In genomic region chr8:42144220-42144619, GRCm38 (mm10) we compare ENCODE assay signal across 23 mouse cellular contexts.
DNase-seq lines count a peak whose midpoint lies in the region; ATAC-seq and TF ChIP-seq lines count a peak whose summit lies in the region.
"Had no signal": no experiment of that assay in that cellular context is flagged by ENCODE, and none has a peak within 500 bp of the region (broad histone marks: within the 10 kb centered on the region; RNA-seq: fewer than 3 reads in every experiment).

No protein-coding gene starts in this region.

- no peaks in the 10 kb centered on the region for H3K9me3 ChIP-seq in limb, embryonic 12.5 days
- H3K9me3 ChIP-seq in limb, embryonic 10.5 days (replicated peaks), result no peaks in the 10 kb centered on the region
- no peaks in the 10 kb centered on the region for H3K9me3 ChIP-seq in limb, embryonic 14.5 days (ENCODE audit: control insufficient read depth, low read length)
- H3K9me3 ChIP-seq in forebrain, embryonic 12.5 days, result no peaks in the 10 kb centered on the region
- H3K9me3 ChIP-seq: forebrain, embryonic 13.5 days; G1E; heart, embryonic 15.5 days; hindbrain, embryonic 13.5 days had no signal

- TF ChIP-seq CTCF in kidney, adult 2 months (conservative IDR thresholded peaks at IDR 0.05; ENCODE audit: insufficient read depth, insufficient read length, low read depth, low read length), result no peak

- no peaks in the 10 kb centered on the region for H3K4me1 ChIP-seq in kidney, adult 2 months (ENCODE audit: control insufficient read depth, insufficient read depth, low read length)
- H3K4me1 ChIP-seq in limb, embryonic 12.5 days (replicated peaks), result peaks cover 9% of the 10 kb centered on the region; the same call in 1 of the 2 replicates
- no peaks in the 10 kb centered on the region for H3K4me1 ChIP-seq in limb, embryonic 10.5 days
- peaks cover 8% of the 10 kb centered on the region; the same call in 1 of the 2 replicates for H3K4me1 ChIP-seq in limb, embryonic 14.5 days (ENCODE audit: control insufficient read depth, insufficient read depth, low read length)
- no peaks in the 10 kb centered on the region for H3K4me1 ChIP-seq in forebrain, embryonic 12.5 days
- H3K4me1 ChIP-seq: forebrain, embryonic 13.5 days; heart, embryonic 15.5 days; hindbrain, embryonic 13.5 days had no signal

- H3K27me3 ChIP-seq in kidney, adult 2 months (replicated peaks; ENCODE audit: control insufficient read depth, insufficient read depth, low read length), result no peaks in the 10 kb centered on the region; the same call in 1 of the 2 replicates
- H3K27me3 ChIP-seq in limb, embryonic 12.5 days, result no peaks in the 10 kb centered on the region
- H3K27me3 ChIP-seq in limb, embryonic 10.5 days (ENCODE audit: low read depth, poor library complexity, severe bottlenecking), result no peaks in the 10 kb centered on the region
- H3K27me3 ChIP-seq in limb, embryonic 14.5 days (ENCODE audit: control insufficient read depth, insufficient read depth, low read length), result no peaks in the 10 kb centered on the region
- no peaks in the 10 kb centered on the region for H3K27me3 ChIP-seq in forebrain, embryonic 12.5 days
- H3K27me3 ChIP-seq: forebrain, embryonic 13.5 days; heart, embryonic 15.5 days; hindbrain, embryonic 13.5 days had no signal

- H3K4me3 ChIP-seq in kidney, adult 2 months (ENCODE audit: insufficient read depth, low read depth, low read length), result no peak overlapping the region
- no peak overlapping the region for H3K4me3 ChIP-seq in limb, embryonic 12.5 days (replicated peaks)
- no peak overlapping the region for H3K4me3 ChIP-seq in limb, embryonic 10.5 days
- H3K4me3 ChIP-seq in limb, embryonic 14.5 days (replicated peaks; ENCODE audit: low read length), result no peak overlapping the region
- H3K4me3 ChIP-seq in forebrain, embryonic 12.5 days (replicated peaks), result no peak overlapping the region
- H3K4me3 ChIP-seq: forebrain, embryonic 13.5 days; heart, adult 2 months; heart, embryonic 15.5 days; hindbrain, embryonic 13.5 days had no signal

- WGBS in kidney, adult 2 months, result 23% methylated on average over 8 of the region's 8 CpGs
- WGBS in limb, embryonic 12.5 days, result 34% methylated on average over 8 of the region's 8 CpGs
- 78% methylated on average over 8 of the region's 8 CpGs for WGBS in limb, embryonic 10.5 days
- 24% methylated on average over 8 of the region's 8 CpGs for WGBS in limb, embryonic 14.5 days
- WGBS in forebrain, embryonic 12.5 days, result 72% methylated on average over 8 of the region's 8 CpGs

- peak; percentile 39 for DNase-seq in kidney, adult 2 months
- DNase-seq in kidney, adult 8-10 months, result no peak
- DNase-seq in limb, embryonic 10.5 days (ENCODE audit: low spot score), result no peak
- peak; percentile 25 for DNase-seq in fibroblast of lung, adult 2 months (ENCODE audit: low read depth)
- peak; percentile 9 for DNase-seq in limb, embryonic 14.5 days (ENCODE audit: low spot score)
- no peak for DNase-seq in ovary, postnatal 14 days (ENCODE audit: low spot score)
- DNase-seq: adrenal gland, postnatal 10 days; B cell, adult 2 months; cerebellum, adult 11-12 months; cerebellum, adult 9-10 months; cerebellum, postnatal 36 days; forebrain, postnatal 0 days; gastrocnemius, postnatal 14 days; heart, adult 2 months; heart, postnatal 14 days had no signal

- no peaks in the 10 kb centered on the region for H3K36me3 ChIP-seq in kidney, adult 2 months (ENCODE audit: control insufficient read depth, insufficient read depth, low read length)
- H3K36me3 ChIP-seq in limb, embryonic 12.5 days, result no peaks in the 10 kb centered on the region
- no peaks in the 10 kb centered on the region for H3K36me3 ChIP-seq in limb, embryonic 10.5 days
- no peaks in the 10 kb centered on the region for H3K36me3 ChIP-seq in limb, embryonic 14.5 days (ENCODE audit: control insufficient read depth, insufficient read depth, low read length)
- no peaks in the 10 kb centered on the region for H3K36me3 ChIP-seq in forebrain, embryonic 12.5 days (replicated peaks)
- H3K36me3 ChIP-seq: G1E; heart, embryonic 15.5 days; hindbrain, embryonic 13.5 days had no signal

- H3K9ac ChIP-seq in limb, embryonic 12.5 days (replicated peaks), result no peak overlapping the region
- H3K9ac ChIP-seq in limb, embryonic 14.5 days (ENCODE audit: low read depth, low read length, severe bottlenecking), result no peak overlapping the region
- H3K9ac ChIP-seq in forebrain, embryonic 12.5 days, result no peak overlapping the region
- H3K9ac ChIP-seq: forebrain, embryonic 13.5 days; forebrain, postnatal 0 days; heart, embryonic 15.5 days; hindbrain, embryonic 13.5 days had no signal

- H3K4me2 ChIP-seq in limb, embryonic 12.5 days, result peak overlapping the region; percentile 13; the same call in 1 of the 2 replicates
- H3K4me2 ChIP-seq in limb, embryonic 14.5 days (replicated peaks; ENCODE audit: low read depth, low read length, severe bottlenecking), result no peak overlapping the region
- H3K4me2 ChIP-seq in forebrain, embryonic 12.5 days, result no peak overlapping the region
- H3K4me2 ChIP-seq: forebrain, embryonic 13.5 days; heart, embryonic 11.5 days; heart, embryonic 15.5 days; hindbrain, embryonic 13.5 days had no signal

- TF ChIP-seq POLR2A in kidney, adult 2 months (IDR thresholded peaks at IDR 0.05; ENCODE audit: low read depth, low read length), result no peak
- no peak for TF ChIP-seq POLR2A in limb, embryonic 14.5 days (IDR thresholded peaks at IDR 0.05; ENCODE audit: borderline replicate concordance, extremely low read depth, insufficient read depth, insufficient read length)

- no peak for ATAC-seq in limb, embryonic 12.5 days (ENCODE audit: insufficient number of reproducible peaks, insufficient read depth, low FRiP score, low TSS enrichment, low read depth)
- no peak; the same call in 1 of the 2 replicates for ATAC-seq in limb, embryonic 14.5 days (ENCODE audit: low FRiP score, low read depth)
- ATAC-seq in forebrain, embryonic 12.5 days (ENCODE audit: low FRiP score), result no peak
- ATAC-seq: CD4-positive, CD25-positive, alpha-beta regulatory T cell, adult 4 months; forebrain, embryonic 13.5 days; forebrain, postnatal 0 days had no signal

- H3K27ac ChIP-seq in kidney, adult 2 months (ENCODE audit: insufficient read depth, low read depth, low read length), result no peak overlapping the region
- no peak overlapping the region for H3K27ac ChIP-seq in limb, embryonic 12.5 days
- H3K27ac ChIP-seq in limb, embryonic 10.5 days, result no peak overlapping the region
- H3K27ac ChIP-seq in limb, embryonic 14.5 days (replicated peaks; ENCODE audit: low read depth, low read length), result no peak overlapping the region
- H3K27ac ChIP-seq in forebrain, embryonic 12.5 days, result no peak overlapping the region
- H3K27ac ChIP-seq: forebrain, embryonic 13.5 days; heart, adult 2 months; heart, embryonic 15.5 days; hindbrain, embryonic 13.5 days had no signal

Comparison
In these comparisons a context has a peak if more than half of its experiments do, and no peak if none do; other contexts are left out.
1. DNase-seq: peak in kidney, adult 2 months (single experiment), fibroblast of lung, adult 2 months (single experiment) and limb, embryonic 14.5 days (single experiment); none in kidney, adult 8-10 months (0 of 2), limb, embryonic 10.5 days (single experiment) and ovary, postnatal 14 days (single experiment).